8 mouse cellular contexts compared by ENCODE assay signal in genomic region chr4:141605861-141606260, GRCm38 (mm10). TPM values are rescaled to one million over a fixed set of nuclear protein-coding genes. Genes with fewer than 3 reads are reported as not detected.
DNase-seq lines count a peak whose midpoint lies in the region; ATAC-seq and TF ChIP-seq lines count a peak whose summit lies in the region.

Gene Fblim1, minus strand, starts transcription at chr4:141606096.

- H3K4me2 ChIP-seq in hindbrain, embryonic 13.5 days: no peak within 1 kb of the TSS
- H3K4me2 ChIP-seq in liver, postnatal 0 days (ENCODE audit: low read depth, low read length): no peak within 1 kb of the TSS
- no peak within 1 kb of the TSS for H3K4me2 ChIP-seq in stomach, embryonic 16.5 days (ENCODE audit: low read depth, low read length)

- no peak for ATAC-seq in hindbrain, embryonic 13.5 days (ENCODE audit: low FRiP score)
- peak; percentile 54 for ATAC-seq in liver, postnatal 0 days
- no peak for ATAC-seq in stomach, embryonic 16.5 days (ENCODE audit: insufficient read depth, low FRiP score)

- TF ChIP-seq EP300 in liver, postnatal 0 days (IDR thresholded peaks at IDR 0.05; ENCODE audit: low read depth): no peak

- H3K9me3 ChIP-seq in forebrain, embryonic 10.5 days: no peaks in the 10 kb centered on the region
- no peaks in the 10 kb centered on the region for H3K9me3 ChIP-seq in hindbrain, embryonic 13.5 days
- no peaks in the 10 kb centered on the region for H3K9me3 ChIP-seq in liver, postnatal 0 days (ENCODE audit: low read length)
- H3K9me3 ChIP-seq in stomach, embryonic 16.5 days (replicated peaks; ENCODE audit: control insufficient read depth, low read length): no peaks in the 10 kb centered on the region

- no peaks in the 10 kb centered on the region for H3K36me3 ChIP-seq in forebrain, embryonic 10.5 days (replicated peaks)
- H3K36me3 ChIP-seq in hindbrain, embryonic 13.5 days: no peaks in the 10 kb centered on the region
- H3K36me3 ChIP-seq in liver, postnatal 0 days (replicated peaks; ENCODE audit: insufficient read depth, low read length): no peaks in the 10 kb centered on the region
- H3K36me3 ChIP-seq in stomach, embryonic 16.5 days (ENCODE audit: control insufficient read depth, insufficient read depth, low read length): no peaks in the 10 kb centered on the region

- H3K9ac ChIP-seq in hindbrain, embryonic 13.5 days: no peak within 1 kb of the TSS
- H3K9ac ChIP-seq in liver, postnatal 0 days (replicated peaks): 0 out of 2 replicates have a peak within 1 kb of the TSS, but pooled peaks have one; percentile 21
- no peak within 1 kb of the TSS for H3K9ac ChIP-seq in stomach, embryonic 16.5 days (ENCODE audit: low read length)

- no peak for TF ChIP-seq CTCF in liver, postnatal 0 days (IDR thresholded peaks at IDR 0.05; ENCODE audit: low read depth)

- peaks cover 8% of the 10 kb centered on the region; the same call in 1 of the 2 replicates for H3K4me1 ChIP-seq in forebrain, embryonic 10.5 days
- H3K4me1 ChIP-seq in hindbrain, embryonic 13.5 days (replicated peaks): peaks cover 5% of the 10 kb centered on the region; the same call in 1 of the 2 replicates
- peaks cover 9% of the 10 kb centered on the region for H3K4me1 ChIP-seq in liver, postnatal 0 days (ENCODE audit: insufficient read depth)
- H3K4me1 ChIP-seq in stomach, embryonic 16.5 days (ENCODE audit: control insufficient read depth, insufficient read depth, low read length): peaks cover 24% of the 10 kb centered on the region

- peaks cover 13% of the 10 kb centered on the region for H3K27me3 ChIP-seq in forebrain, embryonic 10.5 days (ENCODE audit: poor library complexity, severe bottlenecking)
- peaks cover 8% of the 10 kb centered on the region; the same call in 1 of the 2 replicates for H3K27me3 ChIP-seq in hindbrain, embryonic 13.5 days
- no peaks in the 10 kb centered on the region for H3K27me3 ChIP-seq in liver, postnatal 0 days (ENCODE audit: insufficient read depth, low read length)
- H3K27me3 ChIP-seq in stomach, embryonic 16.5 days (ENCODE audit: control insufficient read depth, insufficient read depth, low read length): no peaks in the 10 kb centered on the region

- DNase-seq in adrenal gland, adult 8-10 months: peak; percentile 72
- no peak for DNase-seq in forebrain, embryonic 10.5 days (ENCODE audit: extremely low spot score, low spot score)
- DNase-seq in liver, postnatal 0 days: no peak
- DNase-seq in spleen, postnatal 36 days (ENCODE audit: low spot score in 2 of 2): no peak
- no peak for DNase-seq in MN1 (ENCODE audit: low spot score)
- no peak for DNase-seq in layer of hippocampus, postnatal 10 days (ENCODE audit: low spot score in 2 of 2)

- no peak within 1 kb of the TSS for H3K4me3 ChIP-seq in forebrain, embryonic 10.5 days
- no peak within 1 kb of the TSS for H3K4me3 ChIP-seq in hindbrain, embryonic 13.5 days
- H3K4me3 ChIP-seq in liver, postnatal 0 days (ENCODE audit: low read depth, low read length): no peak within 1 kb of the TSS
- H3K4me3 ChIP-seq in stomach, embryonic 16.5 days (replicated peaks; ENCODE audit: low read length): no peak within 1 kb of the TSS

- H3K27ac ChIP-seq in forebrain, embryonic 10.5 days: no peak within 1 kb of the TSS
- H3K27ac ChIP-seq in hindbrain, embryonic 13.5 days: no peak within 1 kb of the TSS
- no peak within 1 kb of the TSS for H3K27ac ChIP-seq in liver, postnatal 0 days (ENCODE audit: low read depth)
- H3K27ac ChIP-seq in stomach, embryonic 16.5 days (ENCODE audit: low read length): peak within 1 kb of the TSS; percentile 21; the same call in 1 of the 2 replicates

- 85% methylated on average over 11 of the region's 11 CpGs for WGBS in forebrain, embryonic 10.5 days
- 89% methylated on average over 11 of the region's 11 CpGs for WGBS in hindbrain, embryonic 13.5 days
- 70% methylated on average over 11 of the region's 11 CpGs for WGBS in liver, postnatal 0 days (ENCODE audit: insufficient replicate concordance)
- 70% methylated on average over 11 of the region's 11 CpGs for WGBS in stomach, embryonic 16.5 days

RNA-seq across cellular contexts. Expression of gene Fblim1, which starts in this region (rescaled TPM):
- total RNA-seq in adrenal gland, adult 8-10 months (2022): 10 to 100 TPM; 10.2 to 21.0 (median 17.6) TPM
- polyA plus RNA-seq in forebrain, embryonic 10.5 days (2016; fragmentation: Nextera tagmentation; extraction: Ambion mirVana): 23.2 and 30.1 TPM in 2 replicates
- polyA plus RNA-seq in hindbrain, embryonic 13.5 days (2015; fragmentation: Nextera tagmentation; extraction: Ambion mirVana): 41.0 and 43.3 TPM in 2 replicates
- polyA plus RNA-seq in liver, postnatal 0 days (2015; fragmentation: Nextera tagmentation; extraction: Ambion mirVana): 1.5 and 1.8 TPM in 2 replicates
- 77.2 and 85.0 TPM in 2 replicates for polyA plus RNA-seq in stomach, embryonic 16.5 days (2015; fragmentation: Nextera tagmentation; extraction: Ambion mirVana)
- 1 to 10 TPM; 4.6 to 5.0 TPM for total RNA-seq in layer of hippocampus, postnatal 10 days (2021)
